Mouse (Mus musculus): ENCODE results near the gene Zbtb32. TPM values are rescaled to one million over a fixed set of nuclear protein-coding genes. Genes with fewer than 3 reads are reported as not detected.
A peak's percentile ranks its signal among the peaks of the same experiment; 100 is the strongest.

Zbtb32 gene
- total RNA-seq, 1 experiment = 20.8 TPM

- TF ChIP-seq ZNF384 (IDR thresholded peaks at IDR 0.05; ENCODE audit: low read depth, low read length) (no peak), CHD2 (IDR thresholded peaks at IDR 0.05; ENCODE audit: low read depth, low read length) (no peak), HCFC1 (IDR thresholded peaks at IDR 0.05; ENCODE audit: borderline replicate concordance, insufficient read depth, low read length) (no peak), ZC3H11A (IDR thresholded peaks at IDR 0.05; ENCODE audit: borderline replicate concordance, low read depth, low read length) (no peak), MAFK (IDR thresholded peaks at IDR 0.05; ENCODE audit: insufficient read depth, low read depth, low read length) (no peak)
- Histone ChIP-seq H3K36me3 (ENCODE audit: control insufficient read depth, insufficient read depth, low read length, poor library complexity, severe bottlenecking) (peaks cover 8% of the 10 kb centered on the region), H3K9me3 (ENCODE audit: control insufficient read depth, insufficient read depth, low read depth, low read length) (no peaks in the 10 kb centered on the region), H3K27ac (ENCODE audit: insufficient read depth, low read depth, low read length, poor library complexity, severe bottlenecking) (no peak overlapping the region), H3K4me1 (ENCODE audit: control insufficient read depth in 2 of 2, insufficient read depth in 2 of 2, low read length in 2 of 2, poor library complexity in 1 of 2) (peaks cover 4 to 30% of the 10 kb centered on the region in 2 experiments), H3K4me3 (ENCODE audit: insufficient read depth in 1 of 2, low read depth in 1 of 2, low read length in 2 of 2, poor library complexity in 1 of 2, severe bottlenecking in 1 of 2) (no peak overlapping the region), H3K9ac (ENCODE audit: insufficient read depth, low read depth, low read length, poor library complexity, severe bottlenecking) (0 out of 2 replicates have a peak overlapping the region, but pooled peaks have one; percentile 10)
- in situ Hi-C loops (cut with MboI; ENCODE audit: low sequenced_read_pairs in 2 of 2, unreplicated experiment in 2 of 2) = no loop called here
- no peak for DNase-seq (ENCODE audit: low read depth, low spot score)
Observed at GRCm38 (mm10) chr7:30590927-30591604, 7.6 kb downstream of the Zbtb32 start.

- in situ Hi-C loops (cut with MboI; ENCODE audit: low sequenced_read_pairs in 2 of 2, unreplicated experiment in 2 of 2) = no loop called here
- Histone ChIP-seq H3K36me3 (ENCODE audit: control insufficient read depth, insufficient read depth, low read length, poor library complexity, severe bottlenecking) (peaks cover 22% of the 10 kb centered on the region), H3K4me1 (ENCODE audit: control insufficient read depth in 2 of 2, insufficient read depth in 2 of 2, low read length in 2 of 2, poor library complexity in 1 of 2) (peaks cover 4 to 32% of the 10 kb centered on the region in 2 experiments), H3K4me3 (ENCODE audit: insufficient read depth in 1 of 2, low read depth in 1 of 2, low read length in 2 of 2, poor library complexity in 1 of 2, severe bottlenecking in 1 of 2) (peak overlapping the region; percentile 82 to 98), H3K9ac (ENCODE audit: insufficient read depth, low read depth, low read length, poor library complexity, severe bottlenecking) (peak overlapping the region; percentile 80), H3K9me3 (ENCODE audit: control insufficient read depth, insufficient read depth, low read depth, low read length) (no peaks in the 10 kb centered on the region), H3K27ac (ENCODE audit: insufficient read depth, low read depth, low read length, poor library complexity, severe bottlenecking) (peak overlapping the region; percentile 65)
- TF ChIP-seq ZC3H11A (IDR thresholded peaks at IDR 0.05; ENCODE audit: borderline replicate concordance, low read depth, low read length) = peak; percentile 72; the same call in 1 of the 2 replicates
- no peak for TF ChIP-seq ZNF384 (IDR thresholded peaks at IDR 0.05; ENCODE audit: low read depth, low read length)
- peak; percentile 88 for DNase-seq (ENCODE audit: low read depth, low spot score)
Observed at GRCm38 (mm10) chr7:30589435-30590301, 9.0 kb downstream of the Zbtb32 start.

- in situ Hi-C loops (cut with MboI; ENCODE audit: low sequenced_read_pairs in 2 of 2, unreplicated experiment in 2 of 2) = no loop called here
- TF ChIP-seq HCFC1 (IDR thresholded peaks at IDR 0.05; ENCODE audit: borderline replicate concordance, insufficient read depth, low read length) = peak; percentile 95
- TF ChIP-seq MAFK (IDR thresholded peaks at IDR 0.05; ENCODE audit: insufficient read depth, low read depth, low read length) = no peak
- TF ChIP-seq ZC3H11A (IDR thresholded peaks at IDR 0.05; ENCODE audit: borderline replicate concordance, low read depth, low read length) = no peak
- TF ChIP-seq ZNF384 (IDR thresholded peaks at IDR 0.05; ENCODE audit: low read depth, low read length) = no peak
- TF ChIP-seq CHD2 (IDR thresholded peaks at IDR 0.05; ENCODE audit: low read depth, low read length) = peak; percentile 77
- peak within 1 kb of the TSS; percentile 91 for H3K27ac ChIP-seq (ENCODE audit: insufficient read depth, low read depth, low read length, poor library complexity, severe bottlenecking)
Observed at GRCm38 (mm10) chr7:30588676-30589434, 9.9 kb downstream of the Zbtb32 start, which contains the start of gene Kmt2b. Gene Kmt2b (minus strand): TSS chr7:30588726.

GRCm38 (mm10) chr7:30587842-30588667 is 10.7 kb downstream of the Zbtb32 start:
- Histone ChIP-seq H3K27ac (ENCODE audit: insufficient read depth, low read depth, low read length, poor library complexity, severe bottlenecking) (peak overlapping the region; percentile 91), H3K9me3 (ENCODE audit: control insufficient read depth, insufficient read depth, low read depth, low read length) (no peaks in the 10 kb centered on the region), H3K9ac (ENCODE audit: insufficient read depth, low read depth, low read length, poor library complexity, severe bottlenecking) (peak overlapping the region; percentile 99), H3K4me1 (ENCODE audit: control insufficient read depth in 2 of 2, insufficient read depth in 2 of 2, low read length in 2 of 2, poor library complexity in 1 of 2) (peaks cover 4 to 25% of the 10 kb centered on the region in 2 experiments; a peak in 3 of 4 replicates), H3K36me3 (ENCODE audit: control insufficient read depth, insufficient read depth, low read length, poor library complexity, severe bottlenecking) (peaks cover 37% of the 10 kb centered on the region), H3K4me3 (ENCODE audit: insufficient read depth in 1 of 2, low read depth in 1 of 2, low read length in 2 of 2, poor library complexity in 1 of 2, severe bottlenecking in 1 of 2) (peak overlapping the region; percentile 82 to 98)
- no peak for DNase-seq (ENCODE audit: low read depth, low spot score)
- in situ Hi-C loops (cut with MboI; ENCODE audit: low sequenced_read_pairs in 2 of 2, unreplicated experiment in 2 of 2) = no loop called here
- TF ChIP-seq ZC3H11A (IDR thresholded peaks at IDR 0.05; ENCODE audit: borderline replicate concordance, low read depth, low read length) (no peak), CHD2 (IDR thresholded peaks at IDR 0.05; ENCODE audit: low read depth, low read length) (no peak), MAFK (IDR thresholded peaks at IDR 0.05; ENCODE audit: insufficient read depth, low read depth, low read length) (no peak), ZNF384 (IDR thresholded peaks at IDR 0.05; ENCODE audit: low read depth, low read length) (no peak), HCFC1 (IDR thresholded peaks at IDR 0.05; ENCODE audit: borderline replicate concordance, insufficient read depth, low read length) (no peak)

More at GRCm38 (mm10) chr7:30588676-30589434, 9.9 kb downstream of the Zbtb32 start, which contains the start of gene Kmt2b:
- peak; percentile 96 for DNase-seq (ENCODE audit: low read depth, low spot score)
- peaks cover 4 to 29% of the 10 kb centered on the region in 2 experiments for H3K4me1 ChIP-seq (ENCODE audit: control insufficient read depth in 2 of 2, insufficient read depth in 2 of 2, low read length in 2 of 2, poor library complexity in 1 of 2)
- H3K9me3 ChIP-seq (ENCODE audit: control insufficient read depth, insufficient read depth, low read depth, low read length) = no peaks in the 10 kb centered on the region
- H3K36me3 ChIP-seq (ENCODE audit: control insufficient read depth, insufficient read depth, low read length, poor library complexity, severe bottlenecking) = peaks cover 30% of the 10 kb centered on the region
- peak within 1 kb of the TSS; percentile 82 to 98 for H3K4me3 ChIP-seq (ENCODE audit: insufficient read depth in 1 of 2, low read depth in 1 of 2, low read length in 2 of 2, poor library complexity in 1 of 2, severe bottlenecking in 1 of 2)
- H3K9ac ChIP-seq (ENCODE audit: insufficient read depth, low read depth, low read length, poor library complexity, severe bottlenecking) = peak within 1 kb of the TSS; percentile 99

Measured in ES-E14 (cell line).